Mouse (Mus musculus) urinary bladder, postnatal 10 days (tissue): ENCODE results near the gene Tpsb2.

Source experiments
- DNase-seq: peaks from one replicate; pipeline ENCODE4 v3.0.0; 2022; ENCODE audit warnings: low spot score

Tpsb2 gene

DNA sequence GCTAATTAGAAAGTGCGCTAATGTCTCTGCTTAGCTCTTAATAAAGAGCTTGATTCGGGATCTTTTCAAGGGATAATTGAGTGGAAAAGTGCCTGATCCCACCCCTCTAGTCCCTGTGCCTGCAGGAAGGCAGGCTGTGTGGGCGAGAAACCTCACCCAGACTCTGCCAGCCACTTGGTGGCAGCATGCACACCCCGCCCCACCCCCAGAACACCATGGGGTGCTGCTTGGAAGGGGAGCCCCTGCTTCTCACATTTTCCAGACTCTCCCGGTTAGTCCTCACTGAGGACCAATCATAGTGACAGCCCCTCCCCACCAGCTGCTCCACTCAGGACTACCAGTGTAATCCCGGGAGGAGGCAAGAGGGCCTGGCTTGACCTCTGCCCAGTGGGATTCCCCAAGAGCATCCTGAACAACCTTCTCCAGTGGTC lies 39.9 kb downstream of the Tpsb2 start:
- no peak for DNase-seq

DNA sequence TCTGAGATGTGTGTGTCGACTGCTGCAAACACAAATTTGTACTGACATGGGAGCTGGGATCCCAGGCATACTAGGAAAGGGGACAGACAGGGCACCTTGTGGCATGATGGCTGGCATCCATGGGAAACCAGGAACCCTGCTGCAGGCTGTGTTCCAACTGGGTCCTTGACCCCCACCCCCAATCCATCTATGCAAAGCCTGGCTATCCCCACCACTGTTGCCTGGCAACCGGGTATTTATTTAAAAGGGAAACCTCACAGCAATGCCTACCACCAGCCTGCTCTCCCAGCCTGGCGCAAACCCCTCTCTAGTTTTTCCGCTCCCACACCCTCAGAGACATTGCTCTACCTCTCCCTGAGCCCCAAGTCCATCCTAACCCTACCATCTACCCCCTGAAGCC lies 41.2 kb downstream of the Tpsb2 start:
- no peak for DNase-seq

DNA sequence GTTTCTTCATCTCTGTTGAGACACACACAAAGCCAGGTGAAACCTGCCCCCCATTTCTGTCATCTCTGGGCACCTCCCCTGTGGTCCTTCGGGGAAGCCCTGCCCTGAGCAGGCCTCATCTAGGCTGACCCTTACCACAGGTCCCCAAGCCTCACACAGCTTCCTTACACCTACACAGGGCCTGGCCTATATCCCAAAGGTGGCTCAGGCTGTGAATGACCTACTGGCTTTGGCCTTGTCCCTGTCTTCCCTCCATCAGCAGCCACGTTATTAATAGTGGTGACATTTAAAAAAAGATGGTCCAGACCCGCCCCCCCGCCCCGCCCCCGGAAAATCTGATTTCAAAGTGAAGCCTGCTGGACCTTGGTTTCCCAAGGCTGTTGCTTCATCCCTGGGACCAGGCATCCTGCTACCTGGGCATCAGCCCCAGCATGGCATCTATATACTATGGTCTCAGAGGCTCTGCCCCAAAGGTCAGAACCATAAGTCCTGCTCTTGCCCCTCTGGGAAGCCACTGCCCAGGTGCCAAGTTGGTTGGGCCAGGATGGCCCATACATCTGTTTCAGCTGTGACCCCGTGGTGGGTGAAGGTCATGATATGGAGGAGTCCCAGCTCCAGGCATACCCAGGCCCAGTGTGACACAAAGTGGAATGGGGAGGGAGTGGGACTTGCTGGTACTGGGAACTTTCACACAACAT lies 42.3 kb downstream of the Tpsb2 start:
- no peak for DNase-seq

DNA sequence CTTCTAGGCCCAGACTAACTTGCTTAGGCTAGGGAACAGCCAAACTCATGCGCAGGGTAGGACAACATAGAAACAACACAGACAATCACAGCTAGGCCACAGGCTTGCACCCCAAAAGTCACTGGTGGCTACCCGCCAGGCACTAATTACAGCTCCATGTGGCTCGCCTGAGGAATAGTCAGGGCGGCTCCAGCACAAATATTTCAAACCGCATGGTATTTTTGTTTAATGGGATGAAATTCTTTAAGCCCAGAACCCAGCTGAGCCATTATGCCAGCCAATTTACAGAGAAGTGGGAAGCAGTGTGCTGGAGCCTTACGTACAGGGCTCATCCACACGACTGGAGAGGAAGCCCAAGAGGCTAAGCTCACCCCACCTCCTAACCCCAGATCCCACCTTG lies 43.5 kb downstream of the Tpsb2 start:
- DNase-seq = no peak

DNA sequence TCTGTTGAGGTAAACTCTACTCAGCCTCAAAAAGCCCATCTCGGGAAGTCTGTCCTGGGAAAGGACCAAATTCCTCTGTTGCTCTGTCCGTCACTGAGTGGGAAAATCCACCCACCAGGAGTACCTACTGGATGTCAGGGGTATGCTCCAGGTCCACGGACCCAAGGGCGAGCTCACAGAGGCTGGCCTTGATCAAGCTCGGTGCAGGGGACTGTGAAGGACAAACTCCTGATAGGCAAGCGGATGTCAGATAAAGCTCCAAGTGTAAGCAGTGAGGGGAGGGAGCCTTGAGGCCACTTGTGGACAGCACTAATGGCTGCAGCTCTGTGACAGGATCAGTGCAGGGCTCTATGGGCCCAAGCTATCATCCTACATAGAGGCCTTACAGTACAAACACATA lies 44.1 kb downstream of the Tpsb2 start:
- no peak for DNase-seq

DNA sequence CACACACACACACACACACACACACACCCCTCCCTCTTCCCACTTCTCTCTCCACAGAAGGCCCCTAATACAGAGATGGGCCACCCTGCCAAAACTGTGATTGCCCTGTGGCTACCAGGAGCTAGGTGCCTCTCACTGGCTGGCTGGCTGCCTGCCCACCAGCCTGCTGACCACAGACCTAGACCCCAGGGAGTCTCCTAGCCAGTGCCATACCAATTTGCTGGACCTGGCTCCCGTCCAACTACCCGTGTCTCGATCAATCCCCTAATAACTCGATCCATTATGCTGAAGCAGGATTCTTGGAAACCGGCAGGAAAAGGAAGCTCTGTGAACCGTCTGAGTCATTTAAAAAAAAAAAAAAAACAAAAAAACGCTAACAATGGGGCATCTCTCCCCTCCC lies 44.7 kb downstream of the Tpsb2 start:
- no peak for DNase-seq

DNA sequence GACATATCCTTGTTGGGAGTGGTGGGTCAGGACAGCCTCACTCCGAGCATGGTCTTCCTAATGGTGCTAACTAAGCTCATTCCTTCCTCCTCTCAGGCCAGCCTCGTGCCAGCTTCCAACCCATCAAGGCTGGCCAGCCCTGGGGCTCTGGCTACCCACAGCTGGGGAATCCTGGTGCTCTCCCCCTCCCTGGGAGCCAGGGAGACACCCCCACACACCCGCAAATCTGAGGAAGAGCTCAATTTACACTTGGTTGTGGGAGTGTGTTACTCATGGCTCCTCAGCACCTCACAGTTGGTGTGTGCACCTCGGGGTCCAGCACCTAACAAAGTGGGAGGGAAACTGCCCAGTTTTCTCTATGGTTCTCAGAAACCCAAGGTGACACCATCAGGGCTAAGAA lies 45.1 kb downstream of the Tpsb2 start:
- no peak for DNase-seq

DNA sequence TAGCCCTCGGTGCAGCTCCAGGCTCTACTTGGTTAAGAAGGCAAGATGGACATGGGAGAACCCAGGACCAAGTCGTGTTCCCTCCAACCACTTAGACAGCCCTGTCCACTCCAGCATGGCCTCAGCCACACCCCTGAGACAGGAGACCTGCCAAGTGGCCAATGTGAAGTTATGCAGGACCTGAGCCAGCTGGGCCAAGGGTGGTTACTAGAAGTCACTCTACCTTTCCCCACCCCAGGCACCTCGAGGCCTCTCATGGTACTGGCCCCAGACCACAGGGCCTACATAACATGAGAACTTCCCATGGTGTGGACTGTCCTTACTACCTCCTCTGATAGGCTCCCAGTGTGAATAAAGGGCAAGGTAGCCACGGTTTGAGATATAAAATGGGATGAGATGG lies 48.1 kb downstream of the Tpsb2 start:
- DNase-seq = no peak

DNA sequence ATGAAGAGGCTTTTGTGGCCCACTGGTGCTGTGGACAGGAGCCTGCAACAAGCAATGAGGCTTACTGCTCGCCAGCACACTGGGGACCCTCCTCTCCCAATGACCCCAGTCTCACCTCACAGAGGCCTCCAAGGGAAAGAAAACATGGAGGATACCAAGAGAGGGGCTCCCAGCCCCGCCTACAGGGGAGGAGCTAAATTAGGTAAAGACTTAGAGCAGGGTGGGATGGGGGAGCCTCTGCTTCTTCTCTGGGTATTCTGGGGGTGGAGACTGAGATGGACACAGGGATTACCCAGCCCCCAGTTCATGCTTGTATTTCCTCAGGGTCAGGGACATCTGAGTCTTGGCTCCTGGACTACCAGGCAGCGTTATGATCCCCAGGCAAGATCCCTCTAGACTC lies 48.8 kb downstream of the Tpsb2 start:
- DNase-seq = no peak

DNA sequence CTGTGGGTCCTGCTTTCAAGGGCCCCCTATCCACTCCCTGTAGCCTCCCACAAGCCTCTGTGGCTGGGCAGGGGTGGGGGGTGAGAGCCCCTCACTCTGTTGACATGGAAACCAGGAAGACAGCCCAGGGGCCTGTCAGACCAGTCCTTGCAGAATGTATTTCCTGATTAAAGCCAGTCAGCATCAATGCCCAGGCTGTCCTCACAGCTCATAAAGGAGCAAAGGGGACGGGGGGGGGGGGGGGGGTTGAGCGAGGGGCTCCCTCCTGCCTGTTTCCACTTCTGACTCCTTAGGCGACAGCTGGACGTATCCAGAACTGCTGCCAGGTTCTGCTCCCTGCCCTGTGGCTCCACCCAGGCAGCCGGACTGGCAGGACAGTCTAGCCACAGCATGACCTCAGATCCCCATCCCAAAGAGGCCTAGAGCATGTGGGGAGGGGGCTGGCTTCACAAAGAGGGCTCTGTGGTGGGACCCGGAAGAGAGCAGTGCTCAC lies 49.4 kb downstream of the Tpsb2 start:
- DNase-seq = no peak

DNA sequence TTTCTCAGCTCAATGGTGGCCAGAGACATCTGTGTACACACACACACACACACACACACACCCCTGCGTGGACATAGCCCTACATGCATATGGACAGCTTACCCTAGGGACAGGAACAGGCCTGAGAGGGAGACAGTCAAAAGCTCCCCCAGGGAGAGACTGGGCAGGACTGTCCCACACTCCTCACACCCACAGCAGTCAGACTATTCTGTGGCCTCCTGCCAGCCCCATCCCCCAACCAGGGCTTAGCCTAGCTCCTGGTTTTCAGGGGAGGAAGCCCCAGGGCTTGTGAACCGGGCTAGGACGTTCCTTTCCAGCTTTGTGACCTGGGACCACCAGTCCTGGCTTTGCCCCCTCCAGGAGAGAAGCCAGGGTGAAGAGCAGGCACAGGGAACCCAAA lies 50.1 kb downstream of the Tpsb2 start:
- DNase-seq = no peak

DNA sequence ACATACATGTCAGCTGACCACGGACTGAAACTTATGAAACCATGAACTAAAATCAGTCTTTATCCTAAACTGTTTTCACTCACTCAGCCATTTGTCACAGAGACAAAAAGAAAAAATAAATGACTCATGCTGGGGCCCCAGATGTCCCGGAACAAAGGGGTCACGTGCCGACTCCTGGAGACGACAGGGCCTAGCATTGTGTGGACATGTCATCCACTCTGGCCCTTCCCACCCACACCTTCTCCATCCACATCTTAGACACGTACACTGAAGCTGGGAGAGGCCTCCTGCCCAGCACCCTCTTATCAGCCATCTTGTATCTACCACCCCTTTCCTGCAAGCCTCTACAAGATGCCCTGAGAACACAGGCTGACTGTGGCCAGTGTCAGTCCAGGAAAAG lies 51.9 kb downstream of the Tpsb2 start:
- DNase-seq = no peak
